Mouse (Mus musculus) CH12.LX (cell line): ENCODE results near the gene Slc36a3. TPM values are rescaled to one million over a fixed set of nuclear protein-coding genes. Genes with fewer than 3 reads are reported as not detected.

Source experiments
- DNase-seq: peaks from one replicate; pipeline ENCODE4 v3.0.0-alpha.2; 2013; ENCODE audit errors: extremely low read depth
- H3K27ac ChIP-seq: 2 replicates; pipeline ENCODE4 v1.5.1; 2012; ENCODE audit warnings: low read depth, mild to moderate bottlenecking, control low read depth, moderate library complexity; ENCODE audit not compliant: insufficient read depth
- H3K27me3 ChIP-seq: replicated peaks from 2 replicates; pipeline ENCODE3; 2012; ENCODE audit warnings: inconsistent platforms
- H3K36me3 ChIP-seq, 2 experiments: replicated peaks in 1 of 2; 2 replicates each; pipeline versions ENCODE3 to v1.6.1; 2012; ENCODE audit warnings: inconsistent platforms in 1 of 2, low read length in 1 of 2, mild to moderate bottlenecking in 1 of 2, mixed read lengths in 1 of 2, moderate library complexity in 1 of 2; ENCODE audit not compliant: control insufficient read depth in 1 of 2, insufficient read depth in 1 of 2
- H3K4me1 ChIP-seq, 2 experiments: 2 replicates each; pipeline ENCODE4 v1.6.1; 2012; ENCODE audit warnings: inconsistent platforms in 1 of 2, moderate library complexity in 1 of 2; ENCODE audit not compliant: insufficient read depth in 2 of 2, control insufficient read depth in 1 of 2
- H3K4me2 ChIP-seq: 2 replicates; pipeline ENCODE4 v1.6.1; 2012; ENCODE audit warnings: low read depth, mild to moderate bottlenecking, control low read depth; ENCODE audit not compliant: poor library complexity, insufficient read depth, severe bottlenecking
- H3K4me3 ChIP-seq, 3 experiments: fragments of 150-350 bp in 1 of 3; sonication (generic) in 1 of 3; replicated peaks in 1 of 3; 2 replicates each; pipeline versions ENCODE3 to v1.5.1; 2011 to 2012; ENCODE audit warnings: low read depth in 2 of 3, low read length in 2 of 3, mild to moderate bottlenecking in 2 of 3, moderate library complexity in 2 of 3, control low read depth in 1 of 3, improper control_type of control experiment in 1 of 3, inconsistent platforms in 1 of 3, mixed read lengths in 1 of 3; ENCODE audit not compliant: poor library complexity in 1 of 3
- H3K79me2 ChIP-seq: replicated peaks from 2 replicates; pipeline ENCODE4 v1.6.1; 2012; ENCODE audit warnings: mild to moderate bottlenecking, moderate library complexity; ENCODE audit not compliant: control insufficient read depth, poor library complexity, insufficient read depth, severe bottlenecking; ENCODE audit errors: extremely low read depth
- H3K9ac ChIP-seq: 2 replicates; pipeline ENCODE4 v1.6.1; 2012; ENCODE audit warnings: low read depth, mild to moderate bottlenecking, control low read depth, moderate library complexity; ENCODE audit not compliant: insufficient read depth
- H3K9me3 ChIP-seq: replicated peaks from 2 replicates; pipeline ENCODE3; 2012; ENCODE audit warnings: low read length, inconsistent platforms, mixed read lengths
- CHD1 ChIP-seq: IDR thresholded peaks from 2 replicates; pipeline ENCODE4 v1.6.1; 2012; ENCODE audit warnings: low read depth, low read length, improper control_type of control experiment, inconsistent platforms
- CHD2 ChIP-seq: IDR thresholded peaks from 2 replicates; pipeline ENCODE4 v1.6.1; 2011; ENCODE audit warnings: low read length, improper control_type of control experiment
- CTCF ChIP-seq, 2 experiments: IDR thresholded peaks in 1 of 2; conservative IDR thresholded peaks in 1 of 2; 2 replicates each; pipeline ENCODE4 v1.5.1; 2011 to 2012; ENCODE audit warnings: low read depth in 2 of 2, low read length in 2 of 2, improper control_type of control experiment in 1 of 2, inconsistent platforms in 1 of 2, mild to moderate bottlenecking in 1 of 2, moderate library complexity in 1 of 2
- EP300 ChIP-seq: IDR thresholded peaks from 2 replicates; pipeline ENCODE4 v1.6.1; 2011; ENCODE audit warnings: low read length, improper control_type of control experiment
- ETS1 ChIP-seq: conservative IDR thresholded peaks from 2 replicates; pipeline ENCODE4 v1.6.1; 2012; ENCODE audit warnings: low read depth, mild to moderate bottlenecking, inconsistent platforms, low read length, improper control_type of control experiment, moderate library complexity
- IRF4 ChIP-seq: IDR thresholded peaks from 2 replicates; pipeline ENCODE4 v1.6.1; 2014; ENCODE audit warnings: low read depth, mild to moderate bottlenecking, inconsistent platforms, low read length, improper control_type of control experiment
- JUN ChIP-seq: IDR thresholded peaks from 2 replicates; pipeline ENCODE4 v1.6.1; 2011; ENCODE audit warnings: low read depth, mild to moderate bottlenecking, low read length, improper control_type of control experiment, moderate library complexity; ENCODE audit not compliant: insufficient read depth
- JUND ChIP-seq: conservative IDR thresholded peaks from 2 replicates; pipeline ENCODE4 v1.6.1; 2011; ENCODE audit warnings: low read depth, low read length, improper control_type of control experiment
- MAFK ChIP-seq: IDR thresholded peaks from 2 replicates; pipeline ENCODE4 v1.6.1; 2011; ENCODE audit warnings: low read length, improper control_type of control experiment; ENCODE audit not compliant: insufficient replicate concordance
- MAZ ChIP-seq: IDR thresholded peaks from 2 replicates; pipeline ENCODE4 v1.6.1; 2012; ENCODE audit warnings: low read depth, mild to moderate bottlenecking, inconsistent platforms, low read length, improper control_type of control experiment, moderate library complexity
- MXI1 ChIP-seq: IDR thresholded peaks from 2 replicates; pipeline ENCODE4 v1.6.1; 2011; ENCODE audit warnings: mild to moderate bottlenecking, low read depth, low read length, improper control_type of control experiment
- NELFE ChIP-seq: IDR thresholded peaks from 2 replicates; pipeline ENCODE4 v1.6.1; 2011; ENCODE audit warnings: low read depth, low read length, improper control_type of control experiment
- PAX5 ChIP-seq: IDR thresholded peaks from 2 replicates; pipeline ENCODE4 v1.6.1; 2012; ENCODE audit warnings: low read length, inconsistent platforms, mixed read lengths
- POLR2A ChIP-seq: IDR thresholded peaks from 2 replicates; pipeline ENCODE4 v1.6.1; 2011; ENCODE audit warnings: low read depth, mild to moderate bottlenecking, improper control_type of control experiment, low read length
- RCOR1 ChIP-seq: conservative IDR thresholded peaks from 2 replicates; pipeline ENCODE4 v1.6.1; 2012; ENCODE audit warnings: low read depth, mild to moderate bottlenecking, inconsistent platforms, low read length, improper control_type of control experiment
- SMC3 ChIP-seq: IDR thresholded peaks from 2 replicates; pipeline ENCODE4 v1.6.1; 2011; ENCODE audit warnings: low read depth, low read length, improper control_type of control experiment
- TBP ChIP-seq: conservative IDR thresholded peaks from 2 replicates; pipeline ENCODE4 v1.6.1; 2011; ENCODE audit warnings: low read depth, low read length, improper control_type of control experiment
- TCF12 ChIP-seq: IDR thresholded peaks from 2 replicates; pipeline ENCODE4 v1.6.1; 2014; ENCODE audit warnings: low read depth, mild to moderate bottlenecking, inconsistent platforms, low read length, improper control_type of control experiment
- ZC3H11A ChIP-seq: IDR thresholded peaks from 2 replicates; pipeline ENCODE4 v1.6.1; 2012; ENCODE audit warnings: low read depth, mild to moderate bottlenecking, inconsistent platforms, low read length, improper control_type of control experiment
- ZNF384 ChIP-seq: IDR thresholded peaks from 2 replicates; pipeline ENCODE4 v1.6.1; 2012; ENCODE audit warnings: low read depth, low read length, improper control_type of control experiment, inconsistent platforms
- dilution Hi-C: fragments of 300-500 bp; cut with MboI; formaldehyde crosslinking; loops from 2 replicates; pipeline ENCODE4 v1.14.3; 2020; ENCODE audit warnings: low sequenced_read_pairs; ENCODE audit not compliant: extremely low pct_unique_long_range_greater_than_20kb, extremely low pct_ligation_motif_present
- in situ Hi-C: fragments of 300-500 bp; cut with MboI; formaldehyde crosslinking; loops from 3 replicates; pipeline ENCODE4 v1.14.3; 2019; ENCODE audit warnings: low sequenced_read_pairs, low pct_ligation_motif_present, low pct_unique_long_range_greater_than_20kb, mixed read lengths
- polyA plus RNA-seq: library from polyadenylated mRNA; unstranded; fragments of >175 nt; gene quantifications from 2 replicates; pipeline ENCODE4 v1.2.1, GENCODE M21; 2012; ENCODE audit warnings: low read depth; ENCODE audit not compliant: insufficient read length
- total RNA-seq, 2 experiments: library from RNA; depleted of rRNA; stranded (reverse); fragments of 300-350 nt in 1 of 2; fragments of >200 nt in 1 of 2; gene quantifications; 2 replicates each; pipeline ENCODE4 v1.2.3; 2012 to 2014

The Slc36a3 gene
- total and polyA plus RNA-seq, 3 experiments, result 0.72 to 1.5 (median 0.72) TPM

GRCm38 (mm10) chr11:55154398-55155069 lies 3.0 kb upstream of the Slc36a3 start:
- DNase-seq, result no peak
- Histone ChIP-seq H3K9me3 (peaks cover 4% of the 10 kb centered on the region), H3K36me3 (no peaks in the 10 kb centered on the region), H3K4me1 (peaks cover 13 to 45% of the 10 kb centered on the region in 2 experiments; a peak in 3 of 4 replicates)
- in situ Hi-C loops, result loop anchor here (10.0 kb wide), 1 partner anchor 270 kb away; no protein-coding TSS in a partner anchor
- no peak for TF ChIP-seq ETS1
- TF ChIP-seq MAFK, result no peak
- TF ChIP-seq SMC3, result no peak
- TF ChIP-seq ZNF384, result peak; percentile 75
- no peak for TF ChIP-seq NELFE
- no peak for TF ChIP-seq TCF12
- TF ChIP-seq JUND, result no peak
- TF ChIP-seq MXI1, result no peak
- no peak for TF ChIP-seq CHD1
- no peak for TF ChIP-seq CTCF (conservative IDR thresholded peaks at IDR 0.05 in 1 of 2, IDR thresholded peaks at IDR 0.05 in 1 of 2; ENCODE audit: low read depth in 2 of 2, low read length in 2 of 2)
- 0 out of 2 replicates have a peak, but pooled peaks have one; percentile 41 for TF ChIP-seq TBP
- TF ChIP-seq POLR2A, result peak; percentile 38; the same call in 1 of the 2 replicates
- TF ChIP-seq PAX5, result no peak
- TF ChIP-seq RCOR1, result no peak
- no peak for TF ChIP-seq JUN
- TF ChIP-seq, all 38 proteins: peak for 3
- no peak overlapping the region; the same call in 1 of the 2 replicates for H3K9ac ChIP-seq
- H3K27me3 ChIP-seq, result no peaks in the 10 kb centered on the region
- peak overlapping the region; percentile 48; the same call in 1 of the 2 replicates for H3K27ac ChIP-seq
- dilution Hi-C loops, result no loop called here
- H3K79me2 ChIP-seq, result no peaks in the 10 kb centered on the region
- peak overlapping the region; percentile 67 for H3K4me2 ChIP-seq
- H3K4me3 ChIP-seq, result no peak overlapping the region

GRCm38 (mm10) chr11:55148461-55148860 lies 3.0 kb downstream of the Slc36a3 start:
- dilution Hi-C loops, result no loop called here
- Histone ChIP-seq H3K9ac (no peak overlapping the region), H3K9me3 (peaks cover 14% of the 10 kb centered on the region), H3K4me3 (no peak overlapping the region), H3K36me3 (no peaks in the 10 kb centered on the region), H3K79me2 (no peaks in the 10 kb centered on the region), H3K27me3 (no peaks in the 10 kb centered on the region), H3K4me1 (peaks cover 14 to 32% of the 10 kb centered on the region in 2 experiments), H3K27ac (no peak overlapping the region), H3K4me2 (no peak overlapping the region)
- peak; percentile 47 for DNase-seq
- TF ChIP-seq MAZ, result peak; percentile 49; the same call in 1 of the 2 replicates
- TF ChIP-seq ZC3H11A, result no peak
- TF ChIP-seq CHD1, result no peak
- 0 out of 2 replicates have a peak, but pooled peaks have one; percentile 54 for TF ChIP-seq CHD2
- TF ChIP-seq IRF4, result peak; percentile 54
- TF ChIP-seq EP300, result peak; percentile 30; the same call in 1 of the 2 replicates
- TF ChIP-seq NELFE, result no peak
- in situ Hi-C loops, result loop anchor here (5.0 kb wide), 1 partner anchor 56 kb away; no protein-coding TSS in a partner anchor
